Mouse (Mus musculus) adrenal gland, postnatal 10 days (tissue): ENCODE results near the gene Zfp82. TPM values are rescaled to one million over a fixed set of nuclear protein-coding genes. Genes with fewer than 3 reads are reported as not detected.
"Not testable (repeated sequence)": the region's sequence is repeated elsewhere in the genome, so short reads cannot be mapped to it uniquely, and the experiment has no call there.

Experiments used
- DNase-seq: peaks from one replicate; pipeline ENCODE4 v3.0.0; 2021; ENCODE audit warnings: mixed read lengths
- long read RNA-seq, 2 experiments: library from polyadenylated mRNA; stranded (forward); transcript quantifications; one replicate each; pipeline ENCODE4 v2.0.0; 2021
- total RNA-seq, 2 experiments: library from RNA; stranded (reverse); gene quantifications; 2 replicates each; pipeline ENCODE4 v1.2.3; 2021

The Zfp82 gene
- total RNA-seq, result 1 to 10 TPM; 1.4 to 2.2 TPM
- long read RNA-seq, experiment 1, partial matches to known transcripts, result 0 of 4 reads
- long read RNA-seq, experiment 1, other reads (novel, unspliced or antisense), result 3 of 4 reads
- long read RNA-seq, experiment 2, partial matches to known transcripts, result 0 of 1 reads
- long read RNA-seq, experiment 2, other reads (novel, unspliced or antisense), result 0 of 1 reads

- peak; percentile 88 for DNase-seq
Observed at GRCm38 (mm10) chr7:30072146-30073028, at the start of gene Zfp82. Gene Zfp82, minus strand, starts transcription at chr7:30072900.

- no peak for DNase-seq
Observed at GRCm38 (mm10) chr7:30122188-30122530, 49.5 kb upstream of the Zfp82 start.

GRCm38 (mm10) chr7:30121308-30122187, 48.8 kb upstream of the Zfp82 start, which contains the start of gene Zfp382:
Gene Zfp382, plus strand, starts transcription at chr7:30121942.
- DNase-seq, result peak; percentile 95

- not testable (repeated sequence) for DNase-seq
Observed at GRCm38 (mm10) chr7:30117935-30118334, 45.2 kb upstream of the Zfp82 start.

- no peak for DNase-seq
Observed at GRCm38 (mm10) chr7:30116076-30116475, 43.4 kb upstream of the Zfp82 start.

GRCm38 (mm10) chr7:30099297-30099696, 26.6 kb upstream of the Zfp82 start:
- no peak for DNase-seq

GRCm38 (mm10) chr7:30095551-30096125, 22.9 kb upstream of the Zfp82 start:
- DNase-seq, result peak; percentile 23

- peak; percentile 91 for DNase-seq
Observed at GRCm38 (mm10) chr7:30094646-30095429, 22.1 kb upstream of the Zfp82 start, which contains the start of gene Zfp260. Gene Zfp260, plus strand, starts transcription at chr7:30094777.

GRCm38 (mm10) chr7:30093918-30094415, 21.3 kb upstream of the Zfp82 start:
- DNase-seq, result no peak

GRCm38 (mm10) chr7:30092666-30093065, 20.0 kb upstream of the Zfp82 start:
- DNase-seq, result no peak

GRCm38 (mm10) chr7:30090970-30091585, 18.4 kb upstream of the Zfp82 start:
- DNase-seq, result no peak

GRCm38 (mm10) chr7:30090092-30090969, 17.6 kb upstream of the Zfp82 start, which contains the start of the genes Gm26920 and Zfp566:
Gene Gm26920, minus strand, starts transcription at chr7:30090410.
Gene Zfp566, minus strand, starts transcription at chr7:30090527.
- peak; percentile 96 for DNase-seq

- no peak for DNase-seq
Observed at GRCm38 (mm10) chr7:30089405-30089804, 16.7 kb upstream of the Zfp82 start.

- DNase-seq, result no peak
Observed at GRCm38 (mm10) chr7:30086524-30086923, 13.8 kb upstream of the Zfp82 start.

GRCm38 (mm10) chr7:30064622-30065021, 8.1 kb downstream of the Zfp82 start:
- no peak for DNase-seq

- peak; percentile 12 for DNase-seq
Observed at GRCm38 (mm10) chr7:30062478-30062877, 10.2 kb downstream of the Zfp82 start.

- DNase-seq, result no peak
Observed at GRCm38 (mm10) chr7:30060341-30060740, 12.4 kb downstream of the Zfp82 start.

GRCm38 (mm10) chr7:30053591-30053990, 19.1 kb downstream of the Zfp82 start:
- DNase-seq, result no peak

- peak; percentile 91 for DNase-seq
Observed at GRCm38 (mm10) chr7:30050882-30051548, 21.7 kb downstream of the Zfp82 start, which contains the start of gene Zfp14. Gene Zfp14, minus strand, starts transcription at chr7:30051380.
